In the genomic region with DNA sequence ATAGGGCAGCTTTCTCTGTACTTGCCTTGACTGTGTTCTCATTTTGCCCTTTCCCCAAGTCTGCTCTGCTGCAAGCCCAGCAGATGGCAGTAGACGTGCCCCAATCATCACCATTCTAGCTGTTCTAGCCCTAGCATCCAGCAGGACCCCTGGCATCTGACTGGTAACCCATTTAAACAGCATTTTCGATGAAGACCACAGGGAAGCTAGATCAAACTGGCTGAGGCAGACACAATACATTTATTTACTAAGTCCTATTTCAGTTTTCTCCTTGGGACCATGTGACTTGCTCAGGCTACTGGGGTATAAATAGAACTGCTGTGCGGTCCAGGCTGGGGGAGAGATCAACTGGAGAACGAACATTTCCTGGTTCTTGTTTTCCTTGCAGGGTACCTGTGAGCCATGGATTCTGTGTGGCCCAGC, we compare ENCODE assay signal across 8 mouse cellular contexts.
DNase-seq lines count a peak whose midpoint lies in the region; ATAC-seq and TF ChIP-seq lines count a peak whose summit lies in the region.

No protein-coding gene starts in this region.

- WGBS in embryonic facial prominence, embryonic 10.5 days: 56% methylated on average over 4 of the region's 4 CpGs
- WGBS in heart, embryonic 15.5 days: 21% methylated on average over 4 of the region's 4 CpGs
- 52% methylated on average over 4 of the region's 4 CpGs for WGBS in liver, postnatal 0 days (ENCODE audit: insufficient replicate concordance)

- H3K27me3 ChIP-seq in ES-Bruce4 (ENCODE audit: control insufficient read depth, insufficient read depth, low read length, poor library complexity, severe bottlenecking): no peaks in the 10 kb centered on the region
- H3K27me3 ChIP-seq in embryonic facial prominence, embryonic 10.5 days (replicated peaks; ENCODE audit: low read depth, poor library complexity, severe bottlenecking): no peaks in the 10 kb centered on the region
- no peaks in the 10 kb centered on the region for H3K27me3 ChIP-seq in heart, embryonic 15.5 days
- no peaks in the 10 kb centered on the region for H3K27me3 ChIP-seq in liver, postnatal 0 days (ENCODE audit: insufficient read depth, low read length)

- H3K36me3 ChIP-seq in ES-Bruce4 (ENCODE audit: control insufficient read depth, insufficient read depth, low read length, poor library complexity, severe bottlenecking): no peaks in the 10 kb centered on the region
- no peaks in the 10 kb centered on the region for H3K36me3 ChIP-seq in embryonic facial prominence, embryonic 10.5 days (replicated peaks)
- no peaks in the 10 kb centered on the region for H3K36me3 ChIP-seq in heart, embryonic 15.5 days
- H3K36me3 ChIP-seq in liver, postnatal 0 days (replicated peaks; ENCODE audit: insufficient read depth, low read length): no peaks in the 10 kb centered on the region

- no peak overlapping the region for H3K4me2 ChIP-seq in heart, embryonic 15.5 days
- no peak overlapping the region for H3K4me2 ChIP-seq in liver, postnatal 0 days (ENCODE audit: low read depth, low read length)

- TF ChIP-seq EP300 in ES-Bruce4 (IDR thresholded peaks at IDR 0.05; ENCODE audit: insufficient read depth, low read depth, low read length): no peak
- TF ChIP-seq EP300 in liver, postnatal 0 days (IDR thresholded peaks at IDR 0.05; ENCODE audit: low read depth): no peak

- no peaks in the 10 kb centered on the region for H3K4me1 ChIP-seq in ES-Bruce4 (ENCODE audit: control insufficient read depth, insufficient read depth, low read length)
- H3K4me1 ChIP-seq in embryonic facial prominence, embryonic 10.5 days: peaks cover 28% of the 10 kb centered on the region
- peaks cover 29% of the 10 kb centered on the region for H3K4me1 ChIP-seq in heart, embryonic 15.5 days (replicated peaks)
- H3K4me1 ChIP-seq in liver, postnatal 0 days (ENCODE audit: insufficient read depth): peaks cover 12% of the 10 kb centered on the region; the same call in 1 of the 2 replicates

- H3K4me3 ChIP-seq in ES-Bruce4 (ENCODE audit: low read depth, low read length): no peak overlapping the region
- H3K4me3 ChIP-seq in embryonic facial prominence, embryonic 10.5 days: no peak overlapping the region
- no peak overlapping the region for H3K4me3 ChIP-seq in heart, embryonic 15.5 days
- H3K4me3 ChIP-seq in liver, postnatal 0 days (ENCODE audit: low read depth, low read length): no peak overlapping the region

- peak; percentile 47 for DNase-seq in adrenal gland, postnatal 14 days
- DNase-seq in embryonic facial prominence, embryonic 10.5 days (ENCODE audit: low spot score): peak; percentile 58
- peak; percentile 59 for DNase-seq in kidney, postnatal 10 days
- DNase-seq in liver, postnatal 0 days: peak; percentile 39
- peak; percentile 45 for DNase-seq in right cerebral cortex, adult 18-20 months
- no peak for DNase-seq in spleen, adult 18-20 months

- no peaks in the 10 kb centered on the region for H3K9me3 ChIP-seq in ES-Bruce4 (replicated peaks; ENCODE audit: control insufficient read depth, insufficient read depth, low read length, poor library complexity, severe bottlenecking)
- H3K9me3 ChIP-seq in embryonic facial prominence, embryonic 10.5 days: no peaks in the 10 kb centered on the region
- no peaks in the 10 kb centered on the region for H3K9me3 ChIP-seq in heart, embryonic 15.5 days (replicated peaks)
- H3K9me3 ChIP-seq in liver, postnatal 0 days (ENCODE audit: low read length): no peaks in the 10 kb centered on the region

- ATAC-seq in heart, embryonic 15.5 days (replicated peaks; ENCODE audit: insufficient number of reproducible peaks, insufficient read depth, low FRiP score, low read depth): peak; percentile 68; the same call in 1 of the 2 replicates
- no peak for ATAC-seq in liver, postnatal 0 days

- no peak overlapping the region for H3K27ac ChIP-seq in ES-Bruce4 (ENCODE audit: insufficient read depth, low read length)
- no peak overlapping the region for H3K27ac ChIP-seq in embryonic facial prominence, embryonic 10.5 days (replicated peaks)
- H3K27ac ChIP-seq in heart, embryonic 15.5 days: peak overlapping the region; percentile 72
- no peak overlapping the region for H3K27ac ChIP-seq in liver, postnatal 0 days (ENCODE audit: low read depth)

- TF ChIP-seq POLR2A in ES-Bruce4 (IDR thresholded peaks at IDR 0.05; ENCODE audit: insufficient read depth, low read length): no peak

- peak; percentile 71 for TF ChIP-seq CTCF in ES-Bruce4 (IDR thresholded peaks at IDR 0.05; ENCODE audit: low read depth, low read length)
- peak; percentile 87 for TF ChIP-seq CTCF in liver, postnatal 0 days (IDR thresholded peaks at IDR 0.05; ENCODE audit: low read depth)

- no peak overlapping the region for H3K9ac ChIP-seq in ES-Bruce4 (ENCODE audit: low read depth, poor library complexity, severe bottlenecking)
- 0 out of 2 replicates have a peak overlapping the region, but pooled peaks have one; percentile 15 for H3K9ac ChIP-seq in heart, embryonic 15.5 days
- no peak overlapping the region for H3K9ac ChIP-seq in liver, postnatal 0 days (replicated peaks)

Comparison
In these comparisons a context has a peak if more than half of its experiments do, and no peak if none do; other contexts are left out.
1. DNase-seq: peak in adrenal gland, postnatal 14 days (single experiment), embryonic facial prominence, embryonic 10.5 days (single experiment), kidney, postnatal 10 days (single experiment), liver, postnatal 0 days (single experiment) and right cerebral cortex, adult 18-20 months (single experiment); none in spleen, adult 18-20 months (0 of 2).